Mouse (Mus musculus): ENCODE measurements around the gene Mn1.

GRCm38 (mm10) chr5:111420896-111421295, 3.7 kb downstream of the Mn1 start:
- TF ChIP-seq CTCF (IDR thresholded peaks at IDR 0.05; ENCODE audit: borderline replicate concordance, insufficient read depth, low read depth, low read length), result no peak
- TF ChIP-seq POLR2A (IDR thresholded peaks at IDR 0.05; ENCODE audit: borderline replicate concordance, insufficient read depth, low read length), result no peak
